Mouse (Mus musculus): Measurements from ENCODE around the gene Emid1. TPM values are rescaled to one million over a fixed set of nuclear protein-coding genes. Genes with fewer than 3 reads are reported as not detected.

Emid1 gene
- polyA plus RNA-seq, 1 experiment from 2014 or later, result 59.1 TPM

DNA sequence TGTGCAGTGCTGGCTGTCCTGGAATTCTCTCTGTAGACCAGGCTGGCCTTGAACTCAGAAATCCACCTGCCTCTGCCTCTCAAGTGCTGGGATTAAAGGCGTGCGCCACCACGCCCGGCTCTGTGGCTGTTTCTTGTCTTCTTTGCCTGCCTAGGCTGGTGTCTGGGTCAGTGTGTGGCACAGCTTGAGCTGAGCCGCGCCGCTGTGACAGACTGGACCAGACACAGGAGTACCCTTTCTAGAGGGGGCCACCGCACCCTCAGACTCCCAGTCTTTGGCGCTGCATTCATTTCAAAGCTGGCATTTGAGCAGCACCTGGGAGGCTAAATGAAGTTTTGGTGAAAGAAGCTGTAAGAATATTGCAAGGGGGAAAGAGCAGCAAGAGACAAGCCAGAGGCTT is 93.3 kb downstream of the Emid1 start:
- no peak overlapping the region for H3K9ac ChIP-seq (ENCODE audit: low read length)
- H3K27ac ChIP-seq (ENCODE audit: low read length), result no peak overlapping the region
- 35% methylated on average over 9 of the region's 9 CpGs for WGBS
- peaks cover 46% of the 10 kb centered on the region for H3K27me3 ChIP-seq (ENCODE audit: control insufficient read depth, insufficient read depth, low read length)
- ATAC-seq (ENCODE audit: insufficient read depth, low FRiP score), result no peak
- peaks cover 46% of the 10 kb centered on the region for H3K4me1 ChIP-seq (ENCODE audit: control insufficient read depth, insufficient read depth, low read length)
- H3K36me3 ChIP-seq (ENCODE audit: control insufficient read depth, insufficient read depth, low read length), result no peaks in the 10 kb centered on the region
- H3K4me3 ChIP-seq (replicated peaks; ENCODE audit: low read length), result no peak overlapping the region
- H3K4me2 ChIP-seq (ENCODE audit: low read depth, low read length), result peak overlapping the region; percentile 87; the same call in 1 of the 2 replicates
- no peaks in the 10 kb centered on the region for H3K9me3 ChIP-seq (replicated peaks; ENCODE audit: control insufficient read depth, low read length)

DNA sequence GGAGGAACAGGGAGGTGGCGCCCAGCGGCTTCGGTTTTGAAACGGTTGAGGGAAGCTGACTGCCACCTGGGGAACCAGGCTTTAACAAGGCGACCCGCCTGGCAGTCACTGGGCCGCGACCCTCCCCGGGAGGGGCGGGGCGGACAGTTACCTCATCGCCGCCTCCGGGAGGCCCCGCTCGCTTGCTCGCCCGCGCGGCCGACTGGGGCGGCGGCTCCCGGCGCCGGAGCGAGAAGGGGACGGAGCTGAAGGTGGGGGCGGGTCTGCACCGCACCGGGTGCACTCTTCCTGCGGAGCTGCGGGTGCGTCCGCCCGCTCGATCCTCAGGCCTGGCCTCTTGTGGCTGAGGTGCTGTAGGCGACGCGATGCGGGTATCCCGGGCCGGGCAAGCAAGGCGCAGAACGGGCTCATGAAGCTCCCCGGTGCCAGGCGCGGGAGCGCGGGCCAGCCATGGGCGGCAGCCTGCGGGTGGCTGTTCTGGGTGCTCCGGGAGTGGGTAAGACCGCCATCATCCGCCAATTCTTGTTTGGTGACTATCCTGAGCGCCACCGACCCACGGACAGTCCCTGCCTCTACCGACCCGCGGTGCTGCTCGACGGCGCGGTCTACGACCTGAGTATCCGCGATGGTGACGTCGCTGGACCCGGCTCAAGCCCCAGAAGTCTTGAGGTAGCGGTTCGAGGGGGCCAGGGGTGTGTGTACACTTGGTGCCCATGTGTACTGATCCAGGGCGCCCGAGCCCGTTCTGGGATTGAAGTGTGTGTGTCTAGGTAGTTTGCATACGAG is 94.0 kb downstream of the Emid1 start, which contains the start of gene Rasl10a:
Rasl10a (plus strand) TSS at position 273 of the 786 bp plus-strand sequence.
- 2% methylated on average over 76 of the region's 77 CpGs for WGBS

DNA sequence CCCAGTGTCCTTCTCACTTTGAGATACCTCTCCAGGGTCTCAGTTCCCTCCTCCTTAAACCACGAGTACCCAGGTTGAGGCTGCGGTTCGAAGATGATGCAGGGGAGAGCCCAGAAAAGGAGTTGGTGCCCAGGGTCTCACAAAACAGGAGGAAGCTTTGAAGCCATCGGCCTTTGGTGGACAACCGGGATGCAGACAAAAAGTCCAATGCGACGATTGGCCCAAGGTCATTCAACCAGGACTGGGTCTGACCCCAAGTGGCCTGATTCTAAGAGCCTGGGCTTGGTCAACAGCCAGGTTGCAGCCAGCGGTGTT is 94.6 kb downstream of the Emid1 start:
- ATAC-seq (ENCODE audit: insufficient read depth, low FRiP score), result no peak
- H3K9me3 ChIP-seq (replicated peaks; ENCODE audit: control insufficient read depth, low read length), result no peaks in the 10 kb centered on the region
- peak overlapping the region; percentile 48 for H3K4me3 ChIP-seq (replicated peaks; ENCODE audit: low read length)
- H3K4me2 ChIP-seq (ENCODE audit: low read depth, low read length), result peak overlapping the region; percentile 87
- H3K4me1 ChIP-seq (ENCODE audit: control insufficient read depth, insufficient read depth, low read length), result peaks cover 35% of the 10 kb centered on the region
- no peak overlapping the region for H3K27ac ChIP-seq (ENCODE audit: low read length)
- no peaks in the 10 kb centered on the region for H3K36me3 ChIP-seq (ENCODE audit: control insufficient read depth, insufficient read depth, low read length)
- H3K27me3 ChIP-seq (ENCODE audit: control insufficient read depth, insufficient read depth, low read length), result peaks cover 44% of the 10 kb centered on the region
- 27% methylated on average over 8 of the region's 8 CpGs for WGBS
- H3K9ac ChIP-seq (ENCODE audit: low read length), result peak overlapping the region; percentile 59

More for the DNA sequence above, 94.0 kb downstream of the Emid1 start, which contains the start of gene Rasl10a:
- H3K4me1 ChIP-seq (ENCODE audit: control insufficient read depth, insufficient read depth, low read length), result peaks cover 40% of the 10 kb centered on the region
- H3K36me3 ChIP-seq (ENCODE audit: control insufficient read depth, insufficient read depth, low read length), result no peaks in the 10 kb centered on the region
- no peaks in the 10 kb centered on the region for H3K9me3 ChIP-seq (replicated peaks; ENCODE audit: control insufficient read depth, low read length)
- H3K27me3 ChIP-seq (ENCODE audit: control insufficient read depth, insufficient read depth, low read length), result peaks cover 44% of the 10 kb centered on the region
- H3K27ac ChIP-seq (ENCODE audit: low read length), result no peak within 1 kb of the TSS
- H3K9ac ChIP-seq (ENCODE audit: low read length), result peak within 1 kb of the TSS; percentile 59
- H3K4me2 ChIP-seq (ENCODE audit: low read depth, low read length), result peak within 1 kb of the TSS; percentile 87
- no peak for ATAC-seq (ENCODE audit: insufficient read depth, low FRiP score)
- peak within 1 kb of the TSS; percentile 48 for H3K4me3 ChIP-seq (replicated peaks; ENCODE audit: low read length)

DNA sequence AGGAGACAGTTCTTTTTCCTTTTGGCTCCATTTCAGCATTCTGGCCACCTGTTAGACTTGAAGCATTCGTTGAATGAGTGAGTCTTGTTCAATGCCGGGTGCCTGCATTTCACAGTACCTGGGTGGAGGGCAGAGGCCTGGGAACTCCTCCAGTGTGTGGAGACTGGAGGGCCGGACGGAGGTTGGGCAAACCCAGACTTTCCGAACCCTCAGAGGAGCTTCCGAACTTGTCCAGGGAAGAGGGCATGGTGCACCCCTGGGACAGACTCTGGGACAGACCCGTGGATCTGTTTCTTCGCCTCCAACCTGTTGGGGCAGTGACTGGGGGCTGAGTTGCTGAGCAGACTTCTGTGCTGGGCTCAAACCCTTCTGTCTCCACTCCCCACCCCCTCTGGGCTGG is 95.0 kb downstream of the Emid1 start:
- H3K27me3 ChIP-seq (ENCODE audit: control insufficient read depth, insufficient read depth, low read length), result peaks cover 44% of the 10 kb centered on the region
- H3K27ac ChIP-seq (ENCODE audit: low read length), result no peak overlapping the region
- H3K9ac ChIP-seq (ENCODE audit: low read length), result no peak overlapping the region
- H3K4me3 ChIP-seq (replicated peaks; ENCODE audit: low read length), result no peak overlapping the region
- no peak for ATAC-seq (ENCODE audit: insufficient read depth, low FRiP score)
- H3K4me2 ChIP-seq (ENCODE audit: low read depth, low read length), result no peak overlapping the region
- H3K9me3 ChIP-seq (replicated peaks; ENCODE audit: control insufficient read depth, low read length), result no peaks in the 10 kb centered on the region
- 66% methylated on average over 8 of the region's 8 CpGs for WGBS
- no peaks in the 10 kb centered on the region for H3K36me3 ChIP-seq (ENCODE audit: control insufficient read depth, insufficient read depth, low read length)
- peaks cover 30% of the 10 kb centered on the region for H3K4me1 ChIP-seq (ENCODE audit: control insufficient read depth, insufficient read depth, low read length)

Other genes starting within 250 kb of the Emid1 start
- 0.30 and 0.45 TPM in 2 replicates for gene Nefh, start 204.2 kb downstream of the Emid1 start, polyA plus RNA-seq (2015; fragmentation: Nextera tagmentation; extraction: Ambion mirVana)
- 64.7 and 79.1 TPM in 2 replicates for gene Ap1b1, start 165.4 kb downstream of the Emid1 start, polyA plus RNA-seq (2015; fragmentation: Nextera tagmentation; extraction: Ambion mirVana)
- gene Rasl10a, start 94.1 kb downstream of the Emid1 start, polyA plus RNA-seq (2015; fragmentation: Nextera tagmentation; extraction: Ambion mirVana), result 0.49 and 1.8 TPM in 2 replicates
- gene Gas2l1, start 86.9 kb downstream of the Emid1 start, polyA plus RNA-seq (2015; fragmentation: Nextera tagmentation; extraction: Ambion mirVana), result 11.0 and 14.1 TPM in 2 replicates
- 24.8 and 25.2 TPM in 2 replicates for gene Rhbdd3, start 53.3 kb downstream of the Emid1 start, polyA plus RNA-seq (2015; fragmentation: Nextera tagmentation; extraction: Ambion mirVana)
- gene Ewsr1, start 53.0 kb downstream of the Emid1 start, polyA plus RNA-seq (2015; fragmentation: Nextera tagmentation; extraction: Ambion mirVana), result 530 and 537 TPM in 2 replicates
- gene Kremen1, start 109.3 kb upstream of the Emid1 start, polyA plus RNA-seq (2015; fragmentation: Nextera tagmentation; extraction: Ambion mirVana), result 24.0 and 26.2 TPM in 2 replicates